Mouse (Mus musculus): ENCODE measurements at regions not wholly inside any gene's neighbourhood (a gene's known extent, or its start where the extent isn't known, plus 50 kb on each side); places are given as distances from the start of the nearest gene placed in this dataset.

DNA sequence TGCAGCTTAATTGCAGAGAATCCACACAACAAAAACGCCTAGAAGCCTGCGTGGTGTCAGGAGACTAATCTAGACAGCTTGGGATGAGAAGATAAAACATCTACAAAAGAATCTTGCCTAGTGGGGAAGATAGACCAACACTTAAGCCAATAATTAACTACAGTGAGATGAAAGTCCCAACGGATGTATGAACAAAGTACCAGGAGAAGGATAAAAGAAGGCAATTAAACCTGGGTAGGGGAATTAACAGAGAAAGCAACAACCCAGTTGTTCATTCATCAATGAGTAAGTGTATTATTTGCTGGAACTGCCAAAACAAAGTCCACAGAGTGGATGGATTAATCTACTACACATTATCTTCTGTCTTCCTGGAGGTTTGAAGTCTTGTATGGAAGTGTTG, 99.8 kb downstream of the Olfm4 start:
- no peak for DNase-seq (ENCODE audit: low spot score in 2 of 2)
- intact Hi-C loops (cut with DNase I), result no loop called here

DNA sequence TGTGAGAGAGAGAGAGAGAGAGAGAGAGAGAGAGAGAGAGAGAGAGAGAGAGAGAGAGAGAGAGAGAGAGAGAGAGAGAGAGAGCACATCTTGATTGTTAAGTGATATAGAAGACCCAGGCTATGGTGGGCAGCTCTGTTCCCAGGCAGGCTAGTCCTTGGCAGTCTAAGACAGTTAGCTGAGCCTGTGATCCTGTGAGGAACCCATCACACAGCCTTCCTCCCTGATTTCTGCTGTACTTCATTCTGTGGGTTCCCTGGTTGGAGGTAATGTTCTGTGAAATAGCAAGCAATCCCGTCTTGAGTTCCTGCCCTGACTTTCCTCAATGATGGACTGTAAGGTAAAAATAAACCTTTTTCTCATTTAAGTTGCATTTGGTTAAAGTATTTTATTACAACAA, 113.4 kb downstream of the Olfm4 start:
- intact Hi-C loops (cut with DNase I), result no loop called here
- DNase-seq (ENCODE audit: low spot score in 2 of 2), result no peak

DNA sequence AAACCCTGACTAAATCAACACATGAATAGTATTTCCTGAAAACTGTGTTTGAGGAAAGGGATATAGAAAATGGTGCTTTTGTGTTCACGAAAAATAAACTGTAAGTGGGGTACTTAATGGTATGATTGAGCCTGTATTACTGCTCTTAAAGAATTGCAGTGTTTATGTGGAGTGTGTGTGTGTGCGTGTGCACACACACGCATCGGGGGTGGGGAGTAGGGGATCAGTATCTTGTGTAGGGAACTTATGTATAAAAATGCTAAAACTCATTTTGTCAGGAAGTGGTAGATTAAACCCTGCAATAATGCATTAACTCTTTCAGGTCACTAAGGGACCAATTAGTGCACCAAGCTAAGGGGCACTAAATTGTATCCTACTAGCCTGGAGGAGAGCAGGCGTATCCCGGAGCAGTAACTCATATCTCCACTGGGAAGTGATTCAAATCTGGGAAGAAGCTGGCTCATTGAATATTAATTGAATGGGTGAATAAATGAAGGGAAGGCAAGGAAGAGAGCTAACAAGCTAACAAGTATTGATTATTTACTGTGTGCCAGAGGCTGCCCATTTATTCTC, 129.3 kb downstream of the Olfm4 start:
- intact Hi-C loops (cut with DNase I), result no loop called here
- no peak for DNase-seq (ENCODE audit: low spot score in 2 of 2)

DNA sequence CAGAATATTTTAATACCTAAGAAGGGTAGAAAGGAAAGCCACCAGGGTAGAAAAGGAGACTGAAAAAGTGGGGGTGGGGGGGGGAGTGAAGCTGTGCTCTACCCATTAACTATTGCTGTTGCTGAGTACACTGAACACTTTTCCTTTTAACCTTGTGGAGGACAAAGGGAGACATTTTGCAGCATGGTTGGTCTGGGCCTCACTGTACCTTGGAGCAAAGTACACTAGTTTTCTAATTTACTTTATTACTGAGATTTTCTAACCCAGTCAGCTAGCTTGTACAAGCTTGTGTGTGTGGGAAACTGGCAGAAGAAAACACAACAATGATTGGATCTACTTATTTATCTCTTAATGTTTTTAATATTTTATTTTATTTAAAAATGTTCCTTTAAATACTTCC, 130.4 kb downstream of the Olfm4 start:
- intact Hi-C loops (cut with DNase I), result no loop called here
- no peak for DNase-seq (ENCODE audit: low spot score in 2 of 2)

DNA sequence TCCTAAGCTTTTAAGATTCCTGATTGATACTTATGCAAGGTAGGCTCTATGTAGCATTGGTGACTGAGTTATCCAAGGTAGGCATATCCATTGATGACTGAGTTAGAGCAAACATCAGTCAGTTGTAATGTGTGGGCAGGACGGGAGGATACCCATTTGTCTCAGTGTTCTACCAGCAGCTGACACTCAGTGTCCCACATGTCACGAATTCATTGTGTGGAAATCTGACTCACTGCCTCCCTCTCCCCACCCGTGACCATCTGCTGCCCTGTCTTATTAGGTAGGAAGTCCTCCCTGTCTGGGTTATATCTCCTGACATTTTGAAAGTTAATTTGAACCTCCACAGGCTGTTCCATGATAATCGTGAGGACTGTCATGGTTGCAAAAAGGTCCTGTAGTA, 141.3 kb downstream of the Olfm4 start:
- DNase-seq (ENCODE audit: low spot score in 2 of 2), result no peak
- intact Hi-C loops (cut with DNase I), result no loop called here

DNA sequence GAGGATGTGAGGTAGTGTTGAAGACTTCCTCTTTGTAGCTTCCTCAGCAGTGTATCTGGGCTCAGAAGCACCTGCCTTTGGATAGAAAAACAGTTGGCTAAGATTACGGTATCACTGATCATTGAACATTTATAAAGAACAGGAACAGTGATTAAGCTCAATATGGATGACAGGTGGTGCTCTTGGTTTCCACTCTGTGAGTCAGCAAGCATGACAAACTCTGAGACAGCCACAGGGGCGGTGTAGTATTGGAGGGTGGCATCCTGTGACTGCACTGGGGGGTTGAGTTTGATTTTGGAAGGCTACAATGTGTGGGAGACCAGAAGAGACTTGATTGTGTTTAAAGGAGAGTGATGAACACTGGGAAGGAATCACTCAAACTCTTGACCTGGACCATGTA, 144.3 kb downstream of the Olfm4 start:
- DNase-seq (ENCODE audit: low spot score in 2 of 2), result peak in 1 of 2 experiments; percentile 38

DNA sequence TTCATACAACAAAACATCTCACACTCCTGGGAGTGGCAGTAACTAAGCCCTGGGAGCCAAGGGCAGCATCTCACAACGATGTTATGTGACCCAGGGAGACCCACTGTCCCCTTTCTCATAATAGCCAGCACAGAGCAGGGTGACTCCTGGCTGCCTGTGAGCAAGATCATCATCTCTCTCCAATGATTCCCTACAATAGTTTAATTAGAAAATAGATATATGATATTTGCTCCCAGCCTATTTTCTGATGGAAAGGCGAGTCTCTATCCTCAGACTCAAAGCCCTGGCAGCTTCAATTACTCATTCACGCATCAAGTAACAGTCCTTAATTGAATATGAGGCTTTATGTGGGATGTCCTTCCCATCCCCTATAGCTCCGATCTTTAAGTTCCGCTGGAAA, 153.7 kb downstream of the Olfm4 start:
- no peak for DNase-seq (ENCODE audit: low spot score in 2 of 2)

More for the DNA sequence above, 144.3 kb downstream of the Olfm4 start:
- intact Hi-C loops (cut with DNase I), result no loop called here

DNA sequence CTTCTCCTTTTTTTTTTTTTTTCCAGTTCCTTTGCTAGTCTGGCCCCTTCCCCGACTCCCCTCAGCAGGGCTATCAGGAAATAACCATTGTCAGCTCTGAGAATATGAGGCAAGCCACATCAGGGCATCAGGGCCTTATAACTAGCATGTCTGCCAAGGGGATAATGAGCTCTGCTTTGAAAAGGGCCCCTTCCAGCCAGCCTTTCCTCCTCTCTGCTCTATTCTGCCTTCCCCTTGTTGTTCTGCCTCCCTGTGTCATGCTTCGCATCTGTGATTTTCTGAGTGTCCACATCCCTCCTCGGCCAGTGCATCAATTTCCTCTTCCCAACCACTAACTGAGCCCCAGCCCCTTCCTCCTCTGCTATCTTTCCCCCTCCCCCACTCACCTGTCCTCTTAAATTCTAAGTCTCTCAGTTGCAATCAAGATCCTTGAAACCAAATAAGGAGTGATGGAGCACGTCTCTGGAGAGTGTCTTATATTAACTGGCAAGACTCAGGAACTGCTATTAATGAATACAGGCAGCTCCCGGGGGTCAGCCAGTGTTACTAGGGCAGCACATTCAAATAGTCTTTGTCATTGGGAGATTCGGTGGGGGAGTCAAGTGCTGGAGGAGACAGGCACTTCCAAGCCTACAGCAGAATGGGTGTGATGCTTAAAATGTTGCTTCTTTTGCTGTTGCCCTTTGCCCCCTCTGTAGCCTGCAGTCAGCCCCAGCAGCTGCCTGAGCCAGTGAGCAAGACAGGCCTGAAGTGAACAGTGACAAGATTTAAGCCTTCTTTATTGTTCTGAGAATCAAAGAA, 155.3 kb downstream of the Olfm4 start:
- intact Hi-C loops (cut with DNase I), result no loop called here
- no peak for DNase-seq (ENCODE audit: low spot score in 2 of 2)

More for the DNA sequence above, 153.7 kb downstream of the Olfm4 start:
- intact Hi-C loops (cut with DNase I), result no loop called here

DNA sequence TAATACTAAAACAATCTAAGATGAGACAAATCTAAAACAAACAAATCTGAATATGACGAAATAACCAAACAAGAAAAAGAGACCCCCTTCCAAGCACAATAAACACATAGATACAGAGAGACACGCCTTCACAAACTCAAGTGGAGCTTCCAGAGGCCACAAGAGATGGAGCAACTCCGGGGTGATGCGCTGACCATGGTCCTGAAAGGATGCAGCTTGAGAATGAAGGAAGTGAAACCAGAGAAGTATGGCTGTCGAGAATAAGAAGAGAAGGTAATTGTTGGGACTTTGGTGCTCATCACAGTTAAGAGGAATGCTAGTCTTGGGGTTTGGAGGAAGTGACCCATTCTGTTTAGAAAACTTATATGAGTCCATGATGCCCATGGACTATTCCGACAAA, 173.1 kb downstream of the Olfm4 start:
- DNase-seq (ENCODE audit: low spot score in 2 of 2), result no peak
- intact Hi-C loops (cut with DNase I), result no loop called here

DNA sequence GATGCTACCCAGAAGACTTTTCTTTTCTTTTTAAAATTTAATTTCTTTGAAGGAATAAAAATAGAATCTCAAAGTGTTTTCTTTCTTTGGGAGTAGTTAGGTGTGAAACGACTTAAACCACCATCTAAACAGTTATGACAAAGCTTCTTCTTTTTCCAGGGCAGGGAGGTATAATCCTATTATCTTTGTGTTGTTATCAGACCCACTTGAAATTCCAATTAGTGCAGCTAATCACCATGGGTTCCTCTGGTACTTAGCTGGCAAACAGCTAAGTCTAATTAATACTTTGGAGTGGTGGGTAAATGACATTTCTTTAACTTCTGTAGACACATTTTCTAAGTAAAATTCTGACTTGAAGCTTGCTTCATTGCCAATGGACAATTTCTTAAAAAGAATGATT, 185.3 kb downstream of the Olfm4 start:
- DNase-seq (ENCODE audit: low spot score in 2 of 2), result no peak
- intact Hi-C loops (cut with DNase I), result no loop called here

DNA sequence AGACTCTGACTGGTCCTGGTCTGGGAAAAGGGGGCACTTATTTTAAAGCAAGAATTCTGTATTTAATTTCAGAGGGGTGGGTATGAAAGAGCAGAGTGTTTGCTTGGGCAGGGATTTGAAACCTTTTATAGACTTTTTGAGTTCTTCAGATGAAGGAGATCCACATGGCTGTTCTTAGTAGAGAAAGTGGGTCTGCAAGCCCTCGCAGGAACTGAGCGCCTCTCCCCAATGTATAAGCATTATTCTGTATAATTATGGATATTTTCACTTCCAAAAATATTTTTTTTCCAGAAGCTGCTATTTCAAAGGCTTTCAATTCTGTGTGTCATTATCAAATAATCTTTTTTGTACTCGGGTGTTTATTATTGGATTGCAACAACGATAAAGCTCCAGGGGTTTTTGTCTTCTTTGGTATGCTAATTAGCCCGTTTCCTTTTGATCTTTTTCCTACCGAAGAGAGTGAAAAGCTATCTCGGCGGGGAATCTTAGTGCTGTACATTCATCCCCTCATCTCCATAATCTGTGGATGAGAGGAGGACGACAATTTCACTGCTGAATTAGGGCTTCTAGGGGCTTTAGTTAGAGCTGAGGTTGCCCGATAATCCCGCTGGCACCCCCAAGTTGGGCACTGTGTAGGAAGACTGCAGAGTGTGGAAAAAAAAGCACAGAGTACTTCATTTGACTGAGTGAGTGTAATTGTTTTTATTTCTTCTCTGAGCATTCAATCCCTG, 186.7 kb downstream of the Olfm4 start:
- no peak for DNase-seq (ENCODE audit: low spot score in 2 of 2)
- intact Hi-C loops (cut with DNase I), result no loop called here

DNA sequence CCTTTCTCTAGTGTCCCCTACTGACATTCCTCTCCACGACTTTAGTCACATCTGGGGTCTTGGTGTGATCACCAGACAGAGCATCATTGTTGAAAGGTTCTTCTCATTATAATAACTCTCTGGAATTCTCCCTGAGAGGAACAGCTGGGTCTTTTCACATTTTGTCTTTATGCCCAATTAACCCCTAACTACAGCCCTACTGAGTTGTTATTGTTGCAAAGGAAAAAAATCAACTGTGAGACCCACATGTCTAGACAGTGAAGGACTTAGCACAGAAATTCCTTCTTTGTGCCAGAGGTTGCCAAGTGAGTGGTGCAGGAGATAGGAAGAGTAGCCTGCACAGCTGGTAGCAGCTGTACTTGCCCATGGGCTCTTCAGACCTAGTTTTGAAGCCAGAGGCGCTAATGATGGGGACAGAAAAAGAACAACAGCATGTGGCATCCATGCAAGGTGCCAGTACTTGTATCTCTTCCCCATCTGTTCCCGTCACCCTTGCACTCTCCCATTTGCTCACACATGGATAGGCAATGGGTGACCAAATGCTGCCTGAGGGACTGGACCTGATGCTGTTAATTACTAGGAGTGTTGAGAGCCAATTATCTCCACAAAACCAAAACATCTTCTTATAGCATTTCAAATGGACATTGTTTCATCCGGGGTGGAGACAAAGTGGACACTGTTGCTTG, 189.1 kb downstream of the Olfm4 start:
- intact Hi-C loops (cut with DNase I), result no loop called here
- DNase-seq (ENCODE audit: low spot score in 2 of 2), result no peak

DNA sequence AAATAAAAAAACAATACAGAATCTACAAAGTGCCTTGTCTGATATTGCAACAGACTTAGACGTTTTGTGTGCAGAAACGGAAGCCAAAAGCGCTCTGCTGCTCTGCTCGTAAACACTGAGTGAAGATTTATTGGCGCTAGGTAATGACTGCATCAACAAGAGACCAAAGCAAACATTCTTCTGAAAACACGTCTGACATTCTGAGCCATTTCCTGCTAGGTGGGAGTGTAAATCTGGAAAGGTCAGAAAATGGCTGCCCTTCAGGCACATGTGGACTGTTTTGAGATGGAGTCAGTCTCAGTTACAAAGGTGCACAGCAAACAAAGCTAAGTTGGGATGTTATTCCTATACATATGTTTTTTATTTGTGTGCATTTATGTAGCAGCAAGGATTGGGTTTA, 192.6 kb downstream of the Olfm4 start:
- DNase-seq (ENCODE audit: low spot score in 2 of 2), result no peak
- intact Hi-C loops (cut with DNase I), result no loop called here

DNA sequence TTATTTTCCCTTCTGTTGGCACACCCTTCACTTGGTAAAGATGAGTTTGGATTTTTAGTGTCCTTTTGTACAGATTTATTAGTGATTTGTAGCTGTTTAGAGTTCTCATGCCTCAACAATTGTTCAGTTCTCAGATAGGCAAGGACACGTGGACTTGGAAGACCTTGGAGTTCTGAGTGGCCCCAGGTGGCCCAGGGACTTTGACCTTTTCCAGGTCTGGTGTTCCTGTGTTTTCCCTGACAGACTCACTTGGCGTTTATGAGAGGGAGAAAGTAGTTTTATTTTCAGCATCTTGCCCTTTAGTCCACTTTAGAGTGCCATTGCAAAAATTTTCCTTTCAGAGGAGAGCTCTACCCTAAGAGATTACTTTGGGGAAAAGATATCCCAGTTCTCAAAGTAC, 211.2 kb downstream of the Olfm4 start:
- intact Hi-C loops (cut with DNase I), result no loop called here
- no peak for DNase-seq (ENCODE audit: low spot score in 2 of 2)

DNA sequence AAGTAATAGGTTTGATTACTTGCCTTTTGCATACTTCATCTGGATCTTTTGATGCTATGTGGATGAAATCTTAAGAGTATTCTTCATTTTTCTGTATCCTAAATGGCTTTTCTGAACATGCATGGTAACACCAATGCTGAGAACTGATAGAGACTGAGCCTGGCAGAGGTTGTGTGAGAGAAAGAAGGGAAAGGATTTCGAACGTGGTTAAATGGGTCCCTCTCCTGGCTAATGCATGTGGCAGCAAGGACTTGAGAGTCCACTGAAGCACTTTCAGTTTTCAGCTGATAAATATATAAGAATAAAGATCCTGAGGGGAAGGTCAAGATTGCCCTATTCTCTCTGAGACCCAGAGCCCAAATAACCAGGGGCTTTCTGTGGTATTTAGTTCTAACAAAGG, 229.0 kb downstream of the Olfm4 start:
- intact Hi-C loops (cut with DNase I), result loop anchor here (1.0 to 10.0 kb wide), 3 partner anchors 298 to 596 kb away; no protein-coding TSS in a partner anchor
- DNase-seq (ENCODE audit: low spot score in 2 of 2), result peak; percentile 37 to 82

DNA sequence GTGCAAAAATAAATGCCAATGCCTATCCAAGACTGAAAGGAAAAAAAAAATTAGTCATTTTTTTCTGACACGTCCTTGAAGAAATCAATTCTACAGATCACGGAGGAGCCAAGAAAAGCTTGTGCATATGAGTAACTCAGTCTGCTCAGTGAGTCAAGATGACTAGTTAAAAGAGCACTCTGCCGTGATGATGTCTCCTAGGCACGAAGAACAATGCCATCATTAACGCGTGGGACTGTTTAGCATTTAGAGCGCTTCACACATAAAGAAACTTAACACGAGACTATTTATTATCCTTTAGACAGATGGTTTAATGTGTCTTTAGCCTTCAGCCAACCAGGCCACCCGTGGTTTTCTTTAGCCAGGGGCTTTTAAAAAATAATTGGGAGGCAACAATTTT, 229.8 kb downstream of the Olfm4 start:
- intact Hi-C loops (cut with DNase I), result loop anchor here (1.0 to 10.0 kb wide), 4 partner anchors 299 to 596 kb away; no protein-coding TSS in a partner anchor
- peak in 1 of 2 experiments; percentile 20 for DNase-seq (ENCODE audit: low spot score in 2 of 2)

DNA sequence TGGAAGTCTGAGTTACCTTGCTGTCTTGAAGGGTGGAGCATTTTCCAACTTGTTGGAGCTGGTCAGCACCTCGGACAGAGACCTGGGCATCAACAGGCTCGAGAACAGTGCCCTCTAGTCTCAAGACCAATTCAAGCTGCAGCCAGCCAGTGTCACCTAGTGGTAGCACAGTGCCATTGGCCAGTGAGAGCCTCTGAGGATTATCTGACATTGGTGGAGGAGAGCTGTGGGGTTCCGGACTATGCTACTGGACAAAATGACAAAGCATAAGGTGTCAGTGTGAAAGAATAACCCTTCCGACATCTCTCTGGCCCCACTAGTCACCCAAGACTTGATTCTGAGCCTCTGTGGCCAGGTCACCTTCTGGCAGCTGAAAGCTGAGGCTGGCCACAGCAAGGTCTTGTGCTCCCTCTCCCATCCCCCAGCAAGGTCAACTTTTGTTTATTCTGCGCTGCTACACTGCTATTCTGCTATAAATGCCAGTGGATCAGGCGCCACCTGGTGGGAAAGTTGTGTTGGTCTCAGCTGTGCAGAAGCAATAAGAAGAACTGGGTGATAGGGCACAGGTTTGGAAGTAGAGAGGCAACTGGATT, 232.2 kb downstream of the Olfm4 start:
- intact Hi-C loops (cut with DNase I), result loop anchor here (5.0 to 10.0 kb wide), 3 partner anchors 301 to 429 kb away; no protein-coding TSS in a partner anchor
- peak; percentile 47 to 59 for DNase-seq (ENCODE audit: low spot score in 2 of 2)

DNA sequence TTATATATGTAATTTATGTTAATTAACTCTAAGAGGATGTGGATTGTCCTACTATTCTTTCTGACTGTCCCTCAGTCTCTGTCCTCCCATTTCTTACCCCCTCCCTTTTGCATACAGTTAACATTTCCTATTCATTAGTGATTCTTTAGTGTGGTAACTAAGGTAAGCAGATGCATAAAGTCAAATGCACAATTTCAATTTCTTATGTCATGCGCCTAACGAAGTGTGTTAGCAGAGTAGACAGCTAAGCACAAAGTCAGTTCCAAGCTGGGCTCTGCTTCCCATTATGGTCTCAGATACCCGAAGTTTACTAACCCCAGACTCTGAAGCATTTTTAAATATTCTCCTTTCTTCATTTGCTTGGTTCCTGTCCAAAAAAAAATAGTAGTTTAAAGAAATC, 248.2 kb downstream of the Olfm4 start:
- intact Hi-C loops (cut with DNase I), result no loop called here
- DNase-seq (ENCODE audit: low spot score in 2 of 2), result no peak

DNA sequence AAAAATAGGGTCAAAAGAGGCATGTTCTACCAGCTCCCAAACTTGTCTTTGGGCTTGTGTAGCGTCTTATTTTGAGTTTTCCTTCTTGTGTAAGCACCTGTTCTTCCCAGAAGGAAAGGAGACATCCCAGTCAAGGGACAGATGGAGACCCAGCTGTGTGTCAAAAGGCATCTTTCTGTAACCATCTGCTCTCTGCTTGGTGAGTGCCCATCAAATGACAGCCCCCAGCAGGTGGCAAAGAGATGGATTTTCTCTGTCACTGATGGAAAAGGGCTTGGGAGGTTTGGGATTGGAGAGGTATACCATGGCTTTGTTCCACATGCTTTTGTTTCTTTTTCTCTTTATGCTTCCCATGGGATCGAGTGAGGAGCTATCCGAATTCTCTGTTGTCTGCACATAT, 249.1 kb downstream of the Olfm4 start:
- intact Hi-C loops (cut with DNase I), result no loop called here
- DNase-seq (ENCODE audit: low spot score in 2 of 2), result no peak

DNA sequence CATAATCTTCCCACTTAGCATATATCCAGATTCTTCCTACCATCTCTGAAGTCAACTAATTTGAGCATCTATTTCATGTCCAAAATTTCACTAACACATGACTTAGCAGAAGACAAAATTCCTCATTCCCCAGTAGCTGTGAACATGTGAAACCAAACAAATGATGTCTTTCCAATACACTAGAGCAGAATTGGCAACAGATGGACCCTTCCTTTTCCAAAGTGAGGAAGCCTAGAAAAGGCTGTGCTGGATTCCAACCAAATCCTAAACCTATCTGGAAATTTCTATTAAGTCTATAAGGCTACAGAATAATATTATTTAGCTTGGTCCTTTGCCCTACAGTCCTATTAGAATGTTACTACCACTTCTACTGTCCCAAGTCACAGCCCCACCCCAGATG, 253.3 kb downstream of the Olfm4 start:
- intact Hi-C loops (cut with DNase I), result no loop called here
- peak in 1 of 2 experiments; percentile 25 for DNase-seq (ENCODE audit: low spot score in 2 of 2)
